Mouse (Mus musculus) kidney, embryonic 16.5 days (tissue): ENCODE measurements around the gene Clps. TPM values are rescaled to one million over a fixed set of nuclear protein-coding genes. Genes with fewer than 3 reads are reported as not detected.

Experiments used
- ATAC-seq: fragments of 200-750 bp; cut with Nextera tagmentation; 2 replicates; pipeline ENCODE4 v1.8.0; 2017; ENCODE audit warnings: moderate TSS enrichment; ENCODE audit not compliant: low FRiP score, low TSS enrichment
- H3K27ac ChIP-seq: fragments of 300-500 bp; sonication (generic); 2 replicates; pipeline ENCODE4 v1.5.1; 2014; ENCODE audit warnings: low read length
- H3K27me3 ChIP-seq: fragments of 300-500 bp; sonication (generic); 2 replicates; pipeline ENCODE4 v1.6.1; 2014; ENCODE audit warnings: low read length, control low read depth, mixed read lengths; ENCODE audit not compliant: insufficient read depth
- H3K36me3 ChIP-seq: fragments of 300-500 bp; sonication (generic); 2 replicates; pipeline ENCODE4 v1.6.1; 2014; ENCODE audit warnings: low read length, control low read depth, mixed read lengths; ENCODE audit not compliant: insufficient read depth
- H3K4me1 ChIP-seq: fragments of 300-500 bp; sonication (generic); 2 replicates; pipeline ENCODE4 v1.6.1; 2014; ENCODE audit warnings: low read length, control low read depth, mixed read lengths; ENCODE audit not compliant: insufficient read depth
- H3K4me2 ChIP-seq: fragments of 300-500 bp; sonication (generic); replicated peaks from 2 replicates; pipeline ENCODE4 v1.6.1; 2014; ENCODE audit warnings: low read depth, low read length
- H3K4me3 ChIP-seq: fragments of 300-500 bp; sonication (generic); 2 replicates; pipeline ENCODE4 v1.5.1; 2014; ENCODE audit warnings: mild to moderate bottlenecking, low read length
- H3K9ac ChIP-seq: fragments of 300-500 bp; sonication (generic); replicated peaks from 2 replicates; pipeline ENCODE4 v1.6.1; 2014; ENCODE audit warnings: low read length
- H3K9me3 ChIP-seq: fragments of 300-500 bp; sonication (generic); 2 replicates; pipeline ENCODE4 v1.6.1; 2016; ENCODE audit warnings: low read length, control low read depth
- WGBS: fragments of 180-500 bp; shearing (Covaris S2); extraction: QIAGEN DNeasy Blood & Tissue Kit; methylation state at CpG from one replicate; pipeline ENCODE4 v1.1.7; 2014; 5-methylcytosine and 5-hydroxymethylcytosine counted together
- polyA plus RNA-seq: library from polyadenylated mRNA; unstranded; fragments of >200 nt; fragmentation: Nextera tagmentation; extraction: Ambion mirVana; gene quantifications from 2 replicates; pipeline ENCODE4 v1.2.1, GENCODE M21; 2015

Gene Clps
- polyA plus RNA-seq, 1 experiment from 2014 or later: not detected

GRCm38 (mm10) chr17:28581056-28581455, 20.5 kb upstream of the Clps start:
- no peak overlapping the region for H3K4me3 ChIP-seq
- H3K4me2 ChIP-seq: no peak overlapping the region
- WGBS: 66% methylated on average over 2 of the region's 2 CpGs
- no peak overlapping the region for H3K27ac ChIP-seq
- no peak for ATAC-seq
- no peaks in the 10 kb centered on the region for H3K9me3 ChIP-seq
- H3K4me1 ChIP-seq: no peaks in the 10 kb centered on the region; the same call in 1 of the 2 replicates
- H3K9ac ChIP-seq: no peak overlapping the region
- no peaks in the 10 kb centered on the region for H3K27me3 ChIP-seq
- H3K36me3 ChIP-seq: no peaks in the 10 kb centered on the region

GRCm38 (mm10) chr17:28580396-28580795, 19.8 kb upstream of the Clps start:
- Histone ChIP-seq H3K9ac (no peak overlapping the region), H3K4me3 (no peak overlapping the region), H3K27me3 (no peaks in the 10 kb centered on the region), H3K4me2 (no peak overlapping the region), H3K9me3 (no peaks in the 10 kb centered on the region), H3K27ac (no peak overlapping the region), H3K36me3 (no peaks in the 10 kb centered on the region), H3K4me1 (peaks cover 4% of the 10 kb centered on the region)
- WGBS: under 1% methylated on average over 9 of the region's 9 CpGs
- peak; percentile 69; the same call in 1 of the 2 replicates for ATAC-seq

- 15% methylated on average over 49 of the region's 50 CpGs for WGBS
- Histone ChIP-seq H3K4me3 (peak within 1 kb of the TSS; percentile 29), H3K27ac (no peak within 1 kb of the TSS), H3K36me3 (no peaks in the 10 kb centered on the region), H3K4me1 (peaks cover 4% of the 10 kb centered on the region), H3K27me3 (no peaks in the 10 kb centered on the region), H3K9ac (no peak within 1 kb of the TSS), H3K9me3 (no peaks in the 10 kb centered on the region), H3K4me2 (peak within 1 kb of the TSS; percentile 56)
- ATAC-seq: peak; percentile 87
Observed at GRCm38 (mm10) chr17:28575244-28576125, 14.9 kb upstream of the Clps start, which contains the start of gene Lhfpl5. Gene Lhfpl5, plus strand, starts transcription at chr17:28575641.

DNA sequence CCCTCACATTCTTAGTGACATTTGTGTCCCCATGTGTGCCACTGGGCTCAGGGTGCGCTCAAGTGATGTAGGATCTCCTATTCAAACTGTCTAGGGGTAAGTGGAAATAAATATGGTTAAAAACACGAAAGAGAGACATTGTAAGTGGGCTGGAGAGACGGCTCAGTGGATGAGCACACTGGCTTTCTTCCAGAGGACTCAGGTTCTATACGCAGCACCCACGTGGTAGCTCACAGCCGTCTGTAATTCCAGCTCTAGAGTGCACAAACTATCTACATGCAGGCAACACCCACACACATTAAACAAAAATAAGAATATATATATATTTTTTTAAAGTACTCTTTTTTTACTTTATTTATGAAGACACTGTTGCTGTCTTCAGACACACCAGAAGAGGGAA, 12.4 kb upstream of the Clps start:
- peaks cover 4% of the 10 kb centered on the region for H3K4me1 ChIP-seq
- H3K27ac ChIP-seq: no peak overlapping the region
- no peak for ATAC-seq
- H3K9me3 ChIP-seq: no peaks in the 10 kb centered on the region
- H3K4me3 ChIP-seq: no peak overlapping the region
- no peaks in the 10 kb centered on the region for H3K27me3 ChIP-seq
- H3K4me2 ChIP-seq: no peak overlapping the region
- H3K36me3 ChIP-seq: no peaks in the 10 kb centered on the region
- no peak overlapping the region for H3K9ac ChIP-seq
- WGBS: 81% methylated on average over 6 of the region's 6 CpGs

DNA sequence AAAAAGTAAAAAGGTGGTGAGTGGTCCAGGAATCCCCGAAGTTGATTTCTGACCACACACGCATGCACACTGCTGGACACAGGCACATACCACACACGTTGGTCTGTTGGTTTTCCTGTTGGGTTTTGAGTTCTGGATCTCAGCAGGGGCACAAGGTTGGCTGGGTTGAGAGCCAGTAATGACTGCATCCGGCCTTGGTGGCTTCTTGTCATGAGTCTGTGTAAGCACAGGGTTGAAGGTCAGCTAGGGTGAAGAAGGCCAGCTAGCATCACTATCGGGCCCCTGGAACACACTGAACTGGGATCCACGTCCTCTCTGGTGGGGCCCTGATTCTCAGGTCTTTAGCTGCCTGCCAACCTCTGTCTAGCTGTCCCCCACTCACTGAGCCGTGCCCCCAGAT, 12.0 kb upstream of the Clps start:
- Histone ChIP-seq H3K9me3 (no peaks in the 10 kb centered on the region), H3K9ac (no peak overlapping the region), H3K4me3 (no peak overlapping the region), H3K36me3 (no peaks in the 10 kb centered on the region), H3K4me1 (peaks cover 4% of the 10 kb centered on the region), H3K27me3 (no peaks in the 10 kb centered on the region), H3K4me2 (no peak overlapping the region), H3K27ac (no peak overlapping the region)
- ATAC-seq: no peak
- WGBS: 82% methylated on average over 7 of the region's 7 CpGs

DNA sequence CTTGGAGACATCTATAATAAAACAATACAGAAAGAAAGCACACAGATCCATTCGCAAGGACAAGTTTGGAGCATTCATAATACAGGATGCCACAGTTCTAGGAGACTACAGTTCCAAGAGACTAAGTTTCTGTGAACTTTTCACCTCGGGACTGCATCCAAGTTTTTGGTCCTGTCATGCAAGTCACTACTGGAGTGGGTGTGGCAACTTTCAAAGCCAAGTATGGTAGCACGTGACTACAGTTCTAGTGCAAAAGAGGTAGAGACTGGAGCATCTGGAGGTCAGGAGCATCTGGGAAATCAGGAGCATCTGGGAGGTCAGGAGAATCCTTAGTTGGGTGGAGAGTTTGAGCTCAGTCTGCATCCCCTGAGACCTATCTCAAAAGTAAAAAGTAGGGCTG, 11.3 kb upstream of the Clps start:
- H3K4me3 ChIP-seq: no peak overlapping the region
- WGBS: 83% methylated on average over 3 of the region's 3 CpGs
- H3K9me3 ChIP-seq: no peaks in the 10 kb centered on the region
- peaks cover 4% of the 10 kb centered on the region for H3K4me1 ChIP-seq
- no peak overlapping the region for H3K9ac ChIP-seq
- H3K27me3 ChIP-seq: no peaks in the 10 kb centered on the region
- no peaks in the 10 kb centered on the region for H3K36me3 ChIP-seq
- ATAC-seq: no peak
- no peak overlapping the region for H3K4me2 ChIP-seq
- H3K27ac ChIP-seq: no peak overlapping the region

GRCm38 (mm10) chr17:28567541-28567940, 7.0 kb upstream of the Clps start:
- no peak overlapping the region for H3K9ac ChIP-seq
- no peaks in the 10 kb centered on the region for H3K4me1 ChIP-seq
- H3K36me3 ChIP-seq: no peaks in the 10 kb centered on the region
- 55% methylated on average over 3 of the region's 3 CpGs for WGBS
- no peak for ATAC-seq
- H3K4me3 ChIP-seq: no peak overlapping the region
- no peak overlapping the region for H3K4me2 ChIP-seq
- H3K27ac ChIP-seq: no peak overlapping the region
- H3K9me3 ChIP-seq: no peaks in the 10 kb centered on the region
- H3K27me3 ChIP-seq: no peaks in the 10 kb centered on the region

DNA sequence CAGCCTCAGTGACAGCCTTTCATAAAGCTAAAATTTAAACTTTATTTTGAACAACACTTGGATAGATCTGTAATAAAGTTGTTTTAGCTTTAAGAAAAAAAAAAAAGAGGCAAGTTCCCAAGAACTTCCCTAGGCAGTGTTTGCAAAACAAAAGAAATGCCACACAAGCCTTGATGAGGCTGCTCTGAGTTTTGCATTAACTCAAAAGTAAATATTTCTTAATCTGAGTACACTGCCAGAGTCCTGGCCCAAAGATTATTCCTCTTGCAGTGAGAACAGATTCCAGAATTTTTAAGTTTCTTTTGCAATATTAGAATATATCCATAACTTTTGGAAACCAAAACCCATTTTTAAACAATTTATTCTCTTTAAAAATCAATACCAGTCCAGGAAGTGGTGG, 4.6 kb upstream of the Clps start:
- Histone ChIP-seq H3K36me3 (no peaks in the 10 kb centered on the region), H3K9ac (no peak overlapping the region), H3K27ac (no peak overlapping the region), H3K4me2 (no peak overlapping the region), H3K27me3 (no peaks in the 10 kb centered on the region), H3K4me1 (no peaks in the 10 kb centered on the region), H3K9me3 (no peaks in the 10 kb centered on the region), H3K4me3 (no peak overlapping the region)
- no peak for ATAC-seq

- no peak for ATAC-seq
- no peaks in the 10 kb centered on the region for H3K9me3 ChIP-seq
- no peaks in the 10 kb centered on the region for H3K4me1 ChIP-seq
- H3K4me3 ChIP-seq: no peak overlapping the region
- H3K9ac ChIP-seq: no peak overlapping the region
- no peaks in the 10 kb centered on the region for H3K36me3 ChIP-seq
- H3K27me3 ChIP-seq: no peaks in the 10 kb centered on the region
- no peak overlapping the region for H3K4me2 ChIP-seq
- 56% methylated on average over 7 of the region's 7 CpGs for WGBS
- no peak overlapping the region for H3K27ac ChIP-seq
Observed at GRCm38 (mm10) chr17:28561613-28562012, 1.0 kb upstream of the Clps start.

DNA sequence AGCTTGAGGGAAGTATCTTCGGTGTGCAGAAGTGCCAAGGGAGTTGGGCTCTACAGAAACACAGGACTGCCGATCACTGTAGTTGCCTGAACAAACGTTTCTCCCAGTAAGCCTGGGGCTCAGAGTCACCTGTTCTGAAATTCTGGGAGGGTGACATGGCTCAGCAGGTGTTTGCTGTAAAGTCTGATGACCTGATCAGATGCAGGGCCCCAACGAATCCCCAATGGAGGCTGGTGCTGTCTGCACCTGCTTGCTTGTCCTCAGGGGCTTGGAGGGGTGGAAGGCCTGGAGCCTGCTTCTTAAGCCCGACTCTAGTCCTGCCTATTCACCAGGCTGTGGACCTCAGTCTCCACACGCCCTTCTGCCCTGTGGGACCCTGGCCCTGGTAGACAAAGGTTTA, 2.8 kb downstream of the Clps start:
- no peaks in the 10 kb centered on the region for H3K27me3 ChIP-seq
- H3K27ac ChIP-seq: no peak overlapping the region
- H3K4me3 ChIP-seq: no peak overlapping the region
- no peak overlapping the region for H3K4me2 ChIP-seq
- no peaks in the 10 kb centered on the region; the same call in 1 of the 2 replicates for H3K4me1 ChIP-seq
- no peaks in the 10 kb centered on the region for H3K9me3 ChIP-seq
- whole genome bisulfite sequencing: 66% methylated on average over 6 of the region's 6 CpGs
- no peaks in the 10 kb centered on the region for H3K36me3 ChIP-seq
- H3K9ac ChIP-seq: no peak overlapping the region
- no peak for ATAC-seq
